Mouse (Mus musculus) activated CD4-positive, CD25-positive, alpha-beta regulatory T cell, adult 4 months (primary cell): ENCODE data around the gene Mdp1. TPM values are rescaled to one million over a fixed set of nuclear protein-coding genes. Genes with fewer than 3 reads are reported as not detected.

Source experiments
- ATAC-seq: one replicate; pipeline ENCODE4 v1.8.0; 2017
- polyA plus RNA-seq, 2 experiments: library from polyadenylated mRNA; unstranded; fragments of 100-300 nt; shearing (Covaris generic); gene quantifications; one replicate each; pipeline ENCODE4 v1.2.1; 2017

Gene Mdp1
- polyA plus RNA-seq, 2 experiments from 2014 or later = 87.8 to 88.5 TPM

GRCm38 (mm10) chr14:55642679-55643059 is 17.6 kb downstream of the Mdp1 start:
- ATAC-seq = no peak

GRCm38 (mm10) chr14:55641291-55641690 is 19.0 kb downstream of the Mdp1 start:
- ATAC-seq = no peak

GRCm38 (mm10) chr14:55640816-55641215 is 19.5 kb downstream of the Mdp1 start:
- ATAC-seq = no peak

- no peak for ATAC-seq
These were observed 22.5 kb downstream of the Mdp1 start, which contains the start of gene Gm49378 for GRCm38 (mm10) chr14:55637795-55638194. Gene Gm49378, minus strand, starts transcription at chr14:55637895.

- ATAC-seq = peak; percentile 99
These were observed 24.7 kb downstream of the Mdp1 start, which contains the start of gene Ipo4 for GRCm38 (mm10) chr14:55635523-55636007. Gene Ipo4, minus strand, starts transcription at chr14:55635957.

- no peak for ATAC-seq
These were observed 25.3 kb downstream of the Mdp1 start for GRCm38 (mm10) chr14:55634874-55635522.

GRCm38 (mm10) chr14:55629312-55629711 is 31.0 kb downstream of the Mdp1 start:
- ATAC-seq = peak; percentile 72

GRCm38 (mm10) chr14:55628077-55628827 is 32.1 kb downstream of the Mdp1 start:
- no peak for ATAC-seq

- ATAC-seq = no peak
These were observed 41.7 kb downstream of the Mdp1 start for GRCm38 (mm10) chr14:55618486-55619195.

- ATAC-seq = peak; percentile 36
These were observed 42.5 kb downstream of the Mdp1 start, which contains the start of gene Rec8 for GRCm38 (mm10) chr14:55617822-55618221. Gene Rec8, plus strand, starts transcription at chr14:55618037.

- no peak for ATAC-seq
These were observed 43.5 kb downstream of the Mdp1 start for GRCm38 (mm10) chr14:55616844-55617243.

GRCm38 (mm10) chr14:55615876-55616275 is 44.4 kb downstream of the Mdp1 start:
- ATAC-seq = no peak

GRCm38 (mm10) chr14:55614565-55615178 is 45.6 kb downstream of the Mdp1 start:
- ATAC-seq = no peak

- ATAC-seq = no peak
These were observed 47.0 kb downstream of the Mdp1 start for GRCm38 (mm10) chr14:55613346-55613745.

GRCm38 (mm10) chr14:55608339-55608738 is 52.0 kb downstream of the Mdp1 start:
- no peak for ATAC-seq

Other genes starting within 250 kb of the Mdp1 start
- 10 to 100 TPM; 39.2 to 42.2 TPM for gene Dhrs4, start 181.8 kb downstream of the Mdp1 start, polyA plus RNA-seq
- gene Carmil3, start 169.9 kb downstream of the Mdp1 start, polyA plus RNA-seq = not detected
- not detected for gene Cpne6, start 150.1 kb downstream of the Mdp1 start, polyA plus RNA-seq
- under 1 TPM in 1 of 2 experiments, not detected in 1; 0.07 TPM for gene Nrl, start 135.5 kb downstream of the Mdp1 start, polyA plus RNA-seq
- gene Pck2, start 120.2 kb downstream of the Mdp1 start, polyA plus RNA-seq = 10 to 100 TPM; 23.6 to 33.4 TPM
- 10 to 100 TPM; 95.9 to 97.4 TPM for gene Dcaf11, start 100.5 kb downstream of the Mdp1 start, polyA plus RNA-seq
- gene A730061H03Rik, start 100.1 kb downstream of the Mdp1 start, polyA plus RNA-seq = not detected
- not detected for gene Fitm1, start 84.9 kb downstream of the Mdp1 start, polyA plus RNA-seq
- 100 to 1,000 TPM; 700 to 830 TPM for gene Psme1, start 82.4 kb downstream of the Mdp1 start, polyA plus RNA-seq
- gene Emc9, start 75.2 kb downstream of the Mdp1 start, polyA plus RNA-seq = 10 to 100 TPM; 25.2 to 28.6 TPM
- 100 to 1,000 TPM; 980 to 996 TPM for gene Psme2, start 69.4 kb downstream of the Mdp1 start, polyA plus RNA-seq
- 10 to 100 TPM; 32.6 to 33.3 TPM for gene Rnf31, start 68.8 kb downstream of the Mdp1 start, polyA plus RNA-seq
- 100 to 1,000 TPM; 129 to 164 TPM for gene Irf9, start 56.9 kb downstream of the Mdp1 start, polyA plus RNA-seq
- 1 to 10 TPM; 1.3 to 1.9 TPM for gene Rec8, start 42.5 kb downstream of the Mdp1 start, polyA plus RNA-seq
- gene Ipo4, start 24.6 kb downstream of the Mdp1 start, polyA plus RNA-seq = 10 to 100 TPM; 29.2 to 30.6 TPM
- gene Gm49378, start 22.6 kb downstream of the Mdp1 start, polyA plus RNA-seq = not detected
- gene Tm9sf1, start 16.7 kb downstream of the Mdp1 start, polyA plus RNA-seq = 10 to 100 TPM; 38.8 to 49.2 TPM
- 1 to 10 TPM in 1 of 2 experiments, under 1 TPM in 1; 0.57 to 2.1 TPM for gene Tssk4, start 10.3 kb downstream of the Mdp1 start, polyA plus RNA-seq
- 10 to 100 TPM; 23.7 to 25.9 TPM for gene Gmpr2, start 11.4 kb upstream of the Mdp1 start, polyA plus RNA-seq
- 100 to 1,000 TPM; 361 to 408 TPM for gene Nedd8, start 11.6 kb upstream of the Mdp1 start, polyA plus RNA-seq
- gene Tinf2, start 21.3 kb upstream of the Mdp1 start, polyA plus RNA-seq = 10 to 100 TPM; 23.4 to 28.3 TPM
- not detected for gene Tgm1, start 53.4 kb upstream of the Mdp1 start, polyA plus RNA-seq
- 10 to 100 TPM; 53.3 to 60.8 TPM for gene Rabggta, start 61.8 kb upstream of the Mdp1 start, polyA plus RNA-seq
- gene Dhrs1, start 85.2 kb upstream of the Mdp1 start, polyA plus RNA-seq = 10 to 100 TPM; 46.4 to 48.9 TPM
- 1 to 10 TPM; 6.0 to 8.2 TPM for gene Nop9, start 85.2 kb upstream of the Mdp1 start, polyA plus RNA-seq
- not detected for gene Cideb, start 98.0 kb upstream of the Mdp1 start, polyA plus RNA-seq
- gene Ltb4r2, start 100.9 kb upstream of the Mdp1 start, polyA plus RNA-seq = under 1 TPM in 1 of 2 experiments, not detected in 1; 0.40 TPM
- gene Ltb4r1, start 105.5 kb upstream of the Mdp1 start, polyA plus RNA-seq = 1 to 10 TPM; 2.5 to 5.6 TPM
- under 1 TPM in 1 of 2 experiments, not detected in 1; 0.08 TPM for gene Adcy4, start 123.6 kb upstream of the Mdp1 start, polyA plus RNA-seq
- 10 to 100 TPM; 94.3 to 99.3 TPM for gene Ripk3, start 128.4 kb upstream of the Mdp1 start, polyA plus RNA-seq
- gene Nfatc4, start 162.6 kb upstream of the Mdp1 start, polyA plus RNA-seq = not detected
- under 1 TPM in 1 of 2 experiments, not detected in 1; 0.08 TPM for gene Nynrin, start 193.5 kb upstream of the Mdp1 start, polyA plus RNA-seq
- gene Cbln3, start 223.9 kb upstream of the Mdp1 start, polyA plus RNA-seq = under 1 TPM in 1 of 2 experiments, not detected in 1; 0.24 TPM
- gene Khnyn, start 224.4 kb upstream of the Mdp1 start, polyA plus RNA-seq = 10 to 100 TPM in 1 of 2 experiments, 1 to 10 TPM in 1; 9.9 to 11.6 TPM
- gene Sdr39u1, start 239.8 kb upstream of the Mdp1 start, polyA plus RNA-seq = 10 to 100 TPM; 66.2 to 86.2 TPM